Mouse (Mus musculus): ENCODE results near the gene Gm21425. TPM values are rescaled to one million over a fixed set of nuclear protein-coding genes. Genes with fewer than 3 reads are reported as not detected.

Gene Gm21425
- total RNA-seq (2023): not detected in 2 replicates

DNA sequence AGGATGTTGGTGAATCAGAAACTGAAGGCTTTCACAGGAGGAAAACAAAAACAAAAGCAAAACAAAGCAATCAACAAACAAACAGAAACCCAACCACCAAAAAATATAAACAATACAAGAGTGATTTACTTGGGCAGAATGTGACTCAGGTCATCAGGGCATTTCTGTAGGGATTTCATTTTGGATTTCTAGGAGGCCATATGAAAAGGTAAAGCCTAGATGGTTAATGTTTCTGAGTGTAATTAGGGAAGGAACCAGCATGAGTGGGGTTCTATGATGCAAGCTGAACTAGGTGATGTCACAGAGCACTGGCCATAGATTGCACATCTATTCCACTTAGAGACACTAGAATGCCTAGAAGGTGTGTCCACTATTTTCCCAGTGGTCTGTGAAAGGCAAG is at the start of gene Gm21425:
Gene Gm21425, plus strand, starts transcription at position 301 of the 400 bp plus-strand sequence.

DNA sequence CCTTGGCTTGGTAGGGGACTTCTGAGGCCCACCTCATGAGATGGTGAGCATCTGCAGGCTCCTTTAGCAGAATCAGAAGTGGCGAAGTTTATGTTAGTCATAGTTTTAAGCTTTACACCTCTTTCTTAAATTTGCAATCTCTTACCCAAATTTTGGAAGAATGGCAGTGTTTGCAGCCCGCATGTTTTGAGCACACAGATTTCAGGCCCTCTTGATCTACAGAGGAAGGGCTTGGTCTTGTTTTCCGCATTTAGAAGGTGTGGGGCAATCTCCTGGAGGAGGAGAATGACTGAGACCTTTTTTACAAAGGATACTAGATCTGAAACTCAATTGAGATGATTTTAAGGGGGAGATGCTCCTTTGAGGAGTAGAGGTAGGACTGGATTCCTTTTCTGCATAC is 28.4 kb upstream of the Gm21425 start, which contains the start of gene Gm21891:
Gene Gm21891, minus strand, starts transcription at position 101 of the 400 bp plus-strand sequence.

Other genes starting within 250 kb of the Gm21425 start
- gene Gm20807, start 119.1 kb upstream of the Gm21425 start, total RNA-seq (2023): not detected in 2 replicates
- not detected in 2 replicates for gene Gm21891, start 28.5 kb upstream of the Gm21425 start, total RNA-seq (2023)
- gene Gm21828, start 62.0 kb downstream of the Gm21425 start, total RNA-seq (2023): not detected in 2 replicates
- gene Gm21440, start 90.4 kb downstream of the Gm21425 start, total RNA-seq (2023): not detected in 2 replicates
- not detected in 2 replicates for gene Gm21454, start 90.5 kb downstream of the Gm21425 start, total RNA-seq (2023)
- not detected in 2 replicates for gene Gm21725, start 187.1 kb downstream of the Gm21425 start, total RNA-seq (2023)